Mouse (Mus musculus) megakaryocyte-erythroid progenitor cell, adult 5-6 weeks (primary cell): Measurements from ENCODE around the gene Shtn1. TPM values are rescaled to one million over a fixed set of nuclear protein-coding genes. Genes with fewer than 3 reads are reported as not detected.

ENCODE experiments used
- ATAC-seq: replicated peaks from 2 replicates; pipeline ENCODE4 v1.8.0; 2016; ENCODE audit warnings: mild to moderate bottlenecking, inconsistent platforms; ENCODE audit not compliant: severe bottlenecking, poor library complexity, low FRiP score, low TSS enrichment
- total RNA-seq, 2 experiments: library from RNA; stranded (forward) in 1 of 2; stranded (reverse) in 1 of 2; fragments of 200-1000, 215-1000 nt in 1 of 2; fragments of >200 nt in 1 of 2; fragmentation: Nextera tagmentation in 1 of 2; gene quantifications; 2 replicates each; pipeline ENCODE4 v1.2.3; 2014 to 2017

Gene Shtn1
- total RNA-seq, 2 experiments from 2014 or later = 0.23 TPM; not detected in 1

DNA sequence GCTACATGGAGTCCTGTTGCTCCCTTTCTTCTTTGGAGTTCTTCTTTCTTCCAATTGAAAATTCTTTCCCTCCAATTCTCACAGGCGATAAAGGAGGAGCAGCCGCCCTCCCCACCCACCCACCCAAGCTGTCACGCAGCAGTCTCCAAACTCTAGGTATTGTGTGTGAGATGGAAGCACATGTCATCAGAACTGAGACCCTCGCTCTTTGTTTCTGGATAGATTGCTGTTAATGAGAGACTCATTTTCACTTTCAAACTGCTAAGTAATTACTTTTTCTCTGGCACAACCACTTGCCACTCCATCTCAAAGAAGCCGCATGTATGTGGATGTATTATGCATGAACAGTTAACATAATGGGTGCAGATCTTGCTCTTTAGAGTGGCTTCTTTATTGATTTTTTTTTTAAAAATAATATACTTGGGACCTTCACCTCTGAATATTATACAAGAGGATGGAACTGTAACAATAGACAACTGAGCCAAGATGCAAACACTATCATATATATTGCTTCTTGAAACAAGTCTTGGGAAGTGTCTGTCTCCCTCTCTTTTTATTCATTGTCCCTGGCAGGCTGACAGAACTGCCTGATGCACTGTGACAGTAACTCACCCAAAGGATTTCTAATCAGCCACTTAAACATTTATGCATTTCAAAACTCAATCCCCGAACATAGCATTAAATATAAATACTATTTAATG lies 21.8 kb downstream of the Shtn1 start:
- ATAC-seq = no peak

DNA sequence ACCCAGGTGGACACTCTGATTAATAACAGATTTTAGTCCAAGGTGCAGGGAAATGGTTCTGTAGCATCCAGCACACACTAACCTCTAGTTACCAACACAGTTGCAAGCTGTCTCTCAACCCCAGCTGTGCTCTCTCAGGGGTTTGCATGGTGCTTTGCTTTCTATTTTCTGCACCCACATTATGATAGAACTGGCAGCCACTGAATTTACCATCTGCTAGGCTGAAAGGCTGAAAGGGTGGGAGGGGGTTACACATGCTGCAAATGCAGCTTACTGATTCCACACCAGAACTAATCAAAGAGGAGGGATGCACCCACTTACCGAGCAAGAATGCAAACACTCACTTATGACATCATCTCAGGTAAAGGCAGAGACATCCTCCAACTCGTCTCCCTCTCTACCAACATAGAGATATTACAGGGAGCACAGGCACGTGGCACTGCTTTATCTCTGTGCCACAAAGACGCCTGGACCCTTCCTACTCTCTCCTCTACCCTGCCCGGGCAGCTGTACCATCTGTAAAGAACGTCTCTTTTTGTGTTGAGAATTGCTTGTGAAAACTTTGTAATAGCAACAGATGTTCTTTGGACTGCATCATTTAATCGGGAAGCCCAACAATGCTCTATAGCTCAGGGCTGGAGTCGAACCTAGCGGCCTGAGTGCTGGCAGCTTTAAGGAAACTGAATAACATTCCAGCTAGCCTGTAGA lies 23.0 kb downstream of the Shtn1 start:
- no peak for ATAC-seq

DNA sequence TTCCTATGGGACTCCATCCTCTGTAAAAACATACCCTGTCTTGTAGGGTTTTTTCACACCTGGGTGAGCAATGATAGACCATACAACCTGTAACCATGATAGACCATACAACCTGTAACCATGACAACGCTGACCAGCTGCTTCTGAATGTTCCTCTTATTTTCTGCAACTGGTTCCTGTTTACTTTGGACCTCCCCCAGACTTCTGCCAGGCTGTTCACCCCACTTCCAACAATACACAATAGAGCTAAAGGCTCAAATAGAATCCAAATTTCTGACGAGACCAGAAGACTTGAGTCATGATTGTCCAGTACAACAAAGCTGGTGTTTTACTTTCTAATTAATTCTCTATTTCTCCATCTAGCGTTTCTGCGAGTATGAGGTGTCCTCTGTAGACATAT lies 23.8 kb downstream of the Shtn1 start:
- no peak for ATAC-seq

DNA sequence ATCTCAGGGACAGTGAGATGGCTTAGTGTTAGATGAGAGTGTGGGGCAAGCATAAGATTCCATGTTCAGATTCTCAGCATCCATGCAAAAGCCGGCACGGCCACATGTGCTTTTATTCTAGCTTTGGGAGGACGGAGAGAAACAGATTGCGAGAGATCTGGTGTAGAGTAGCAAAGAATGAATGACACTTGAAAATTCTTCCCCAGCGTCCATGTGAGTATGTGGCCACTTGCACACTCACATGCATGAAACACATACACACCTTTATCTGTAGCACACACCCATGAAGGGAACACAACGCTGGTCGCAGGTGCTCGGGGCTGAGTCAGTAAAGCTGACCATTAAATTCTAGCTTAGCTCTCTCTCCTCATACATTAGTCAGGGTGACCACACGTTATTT lies 24.3 kb downstream of the Shtn1 start:
- no peak for ATAC-seq

DNA sequence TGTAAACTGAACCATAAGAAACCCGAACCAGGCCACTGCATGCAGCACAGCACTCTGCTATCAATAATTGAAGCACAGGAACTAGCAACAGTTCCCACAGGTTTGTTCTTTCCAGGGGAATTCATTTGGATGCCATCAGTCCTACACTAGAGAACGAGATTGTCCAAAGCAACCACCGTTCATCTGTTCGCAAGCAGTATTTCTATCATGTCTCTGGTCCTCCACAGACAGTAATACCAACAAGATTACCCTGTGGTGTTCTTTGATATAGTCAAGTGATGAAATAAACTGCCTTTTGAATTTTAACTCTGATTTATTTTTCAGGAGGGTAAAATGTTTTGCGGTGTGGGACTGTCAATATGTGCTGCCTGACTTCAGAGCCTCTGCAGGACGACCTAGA lies 27.0 kb downstream of the Shtn1 start:
- no peak for ATAC-seq

DNA sequence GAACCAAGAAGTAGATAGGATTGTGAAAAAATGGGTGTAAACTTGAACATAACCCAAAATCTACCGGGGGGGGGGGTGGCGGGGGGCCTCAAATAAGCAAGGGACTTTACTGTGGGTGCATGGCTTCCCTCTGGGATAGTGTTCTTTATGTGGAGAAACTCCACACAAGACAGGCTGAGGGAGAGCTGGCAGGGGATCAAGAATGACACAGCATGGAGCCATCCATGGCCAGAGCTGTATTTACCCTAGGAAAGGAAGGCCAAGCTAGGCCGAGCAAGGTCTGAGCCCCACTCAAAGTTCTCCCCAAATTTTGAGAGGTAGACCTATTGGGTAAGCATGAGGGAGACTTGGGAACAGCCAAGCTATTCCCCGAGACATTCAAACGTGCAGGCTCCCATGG lies 28.4 kb downstream of the Shtn1 start:
- no peak for ATAC-seq

DNA sequence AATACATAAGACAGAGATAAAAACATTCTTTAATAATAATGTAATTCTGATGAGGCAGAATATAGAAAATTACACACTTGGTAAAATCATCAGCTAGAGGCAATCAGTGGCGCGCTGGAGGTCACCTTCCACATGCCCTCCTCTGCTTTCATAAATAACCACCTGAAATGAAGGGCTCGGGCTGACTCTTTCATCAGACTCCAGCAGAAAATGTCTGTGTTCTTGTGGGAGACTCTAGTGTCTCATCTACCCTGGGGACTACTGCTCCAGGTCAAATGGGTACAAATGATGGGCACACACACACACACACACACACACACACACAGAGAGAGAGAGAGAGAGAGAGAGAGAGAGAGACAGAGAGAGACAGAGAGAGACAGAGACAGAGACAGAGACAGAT lies 34.8 kb downstream of the Shtn1 start:
- no peak for ATAC-seq

DNA sequence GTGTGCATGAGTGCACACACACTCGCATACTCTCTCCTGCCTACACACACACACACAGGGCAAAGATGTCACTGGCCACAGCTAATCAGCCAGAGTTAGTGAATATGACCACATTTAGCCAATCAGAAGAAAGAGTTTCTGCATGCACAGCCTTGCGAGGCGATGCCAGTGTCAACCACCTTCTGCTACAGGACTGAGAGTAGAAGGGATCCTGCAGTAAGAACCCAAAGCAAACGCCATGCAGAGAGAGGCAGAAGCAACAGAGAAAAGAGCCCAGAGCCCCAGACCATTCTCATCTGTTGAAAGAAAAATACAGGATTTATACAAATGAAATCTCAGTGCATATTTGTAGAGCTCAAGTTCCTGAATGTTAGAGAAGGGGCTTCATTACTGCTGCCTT lies 37.1 kb downstream of the Shtn1 start:
- no peak for ATAC-seq

DNA sequence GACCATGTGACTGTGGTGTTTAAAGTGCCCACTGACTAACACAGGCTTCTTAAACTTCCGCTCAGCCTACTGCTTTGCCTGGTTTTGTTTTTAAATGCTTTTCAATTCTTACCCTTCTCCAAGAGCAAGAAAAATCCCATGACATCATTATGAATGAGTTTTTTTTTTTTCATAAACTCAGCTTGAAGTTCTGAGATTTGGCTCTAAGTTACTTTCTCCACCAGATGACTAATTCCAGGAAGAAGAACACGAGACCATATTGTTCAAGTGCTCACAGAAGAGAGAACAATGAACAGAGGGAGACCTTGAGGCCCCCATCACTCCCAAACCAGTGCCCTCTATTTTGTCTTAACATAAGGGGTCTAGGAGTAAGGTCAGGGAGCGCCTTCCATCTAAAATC lies 39.1 kb downstream of the Shtn1 start:
- no peak for ATAC-seq

DNA sequence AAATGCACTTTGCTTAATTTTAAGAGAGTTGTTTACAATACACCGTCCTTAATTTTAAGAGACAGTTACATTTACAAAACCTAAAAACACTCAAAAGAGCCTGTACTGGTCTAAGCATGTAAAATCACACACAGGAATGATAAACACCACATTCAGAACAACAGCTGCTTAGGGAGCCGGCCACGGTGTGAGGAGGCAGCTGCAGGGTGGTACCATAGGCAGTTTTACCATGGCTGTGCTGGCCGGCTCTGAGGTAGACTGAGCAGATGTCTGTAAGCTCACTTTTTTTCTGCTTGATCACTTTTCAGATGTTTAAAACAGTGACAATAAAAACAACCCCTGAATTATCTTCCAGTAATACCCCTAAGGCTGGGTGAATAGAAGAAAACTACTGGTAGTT lies 42.7 kb downstream of the Shtn1 start:
- ATAC-seq = no peak

DNA sequence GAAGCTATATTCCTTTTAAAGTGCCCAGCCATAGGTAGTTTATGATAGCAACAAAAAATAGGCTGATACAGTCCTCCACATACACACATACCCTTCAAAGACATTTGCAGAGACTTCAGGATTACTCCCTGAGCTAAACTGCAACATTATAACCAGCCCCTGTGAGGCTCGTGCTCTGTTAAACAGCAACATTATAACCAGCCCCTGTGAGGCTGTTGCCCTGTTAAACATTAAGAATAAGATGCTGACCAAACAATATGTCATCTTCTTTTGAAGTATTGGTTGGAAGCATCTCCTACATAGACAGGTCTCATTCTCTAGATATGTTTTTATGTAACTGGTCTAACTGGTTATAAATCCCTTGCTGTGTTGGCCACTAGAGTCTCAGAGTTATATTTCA lies 45.7 kb downstream of the Shtn1 start:
- ATAC-seq = no peak

DNA sequence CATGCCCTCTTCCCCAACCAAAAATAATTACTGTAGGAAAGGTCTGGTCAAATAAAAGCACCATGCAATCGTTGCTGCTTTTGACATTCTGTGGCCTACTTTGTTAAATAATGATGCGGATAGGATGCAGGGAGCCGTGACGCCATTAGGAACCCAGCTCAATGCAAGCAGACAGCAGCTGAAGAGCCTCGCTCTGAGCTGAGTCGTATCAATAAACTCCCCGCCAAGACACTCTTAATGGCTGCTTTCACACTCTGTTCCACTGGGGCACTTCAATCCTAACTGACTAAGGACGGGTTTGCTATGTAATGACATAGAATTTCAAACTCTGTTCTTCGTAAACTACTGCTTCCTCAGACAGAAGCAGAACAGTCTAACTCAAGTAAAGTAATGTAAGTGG lies 46.9 kb downstream of the Shtn1 start:
- ATAC-seq = no peak

DNA sequence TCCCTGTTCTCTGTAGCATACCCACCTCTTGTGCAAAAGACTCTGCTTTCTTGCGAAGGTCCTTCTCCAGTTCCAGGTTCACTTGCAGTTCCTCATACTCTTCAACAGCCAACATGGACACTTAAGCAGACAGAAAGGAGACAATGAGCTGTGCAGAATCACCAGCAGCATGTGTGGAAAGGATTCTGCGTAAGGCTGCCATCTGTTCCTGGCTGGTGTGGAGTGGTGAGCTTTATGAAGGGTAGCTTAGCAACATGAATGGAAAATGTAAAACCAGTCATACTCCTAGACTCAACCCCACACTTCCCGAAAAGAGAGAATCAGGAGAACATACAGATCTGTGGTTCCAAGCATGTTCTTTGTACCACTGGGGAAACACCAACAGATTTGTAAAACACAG lies 47.8 kb downstream of the Shtn1 start:
- no peak for ATAC-seq

DNA sequence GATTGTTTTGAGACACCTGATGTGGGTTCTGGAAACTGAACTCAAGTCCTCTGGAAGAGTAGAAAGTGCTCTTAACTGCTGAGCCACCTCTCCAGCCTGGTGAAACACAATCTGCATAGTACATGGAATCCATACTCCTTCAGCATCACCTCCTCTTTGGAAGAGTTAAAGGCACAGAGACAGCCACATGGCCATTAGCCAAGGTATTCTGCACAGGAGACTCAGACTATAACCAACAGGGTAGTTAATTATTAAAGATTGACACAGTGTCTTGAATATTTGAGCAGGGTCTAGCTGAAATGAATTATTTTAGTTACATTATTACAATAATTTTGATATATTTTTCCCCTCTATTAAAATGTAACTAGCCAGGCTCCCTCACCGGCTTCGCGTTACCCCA lies 52.0 kb downstream of the Shtn1 start:
- ATAC-seq = no peak

DNA sequence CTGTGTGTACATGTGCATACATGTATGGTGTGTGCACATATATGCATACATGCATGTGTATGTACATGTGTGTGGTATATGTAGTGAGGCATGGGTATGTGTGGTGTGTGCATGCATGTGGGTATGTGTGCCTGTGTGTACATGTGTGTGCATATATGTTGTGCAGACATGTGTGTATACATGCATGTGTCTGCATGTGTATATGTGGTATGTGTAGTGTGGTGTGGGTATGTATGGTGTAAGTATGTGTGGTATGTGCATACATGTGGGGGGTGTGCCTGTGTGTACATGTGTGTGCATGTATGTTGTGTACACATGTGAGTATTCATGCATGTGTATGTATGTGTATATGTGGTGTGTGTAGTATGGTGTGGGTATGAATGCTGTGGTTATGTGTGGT lies 54.3 kb downstream of the Shtn1 start:
- ATAC-seq = no peak

DNA sequence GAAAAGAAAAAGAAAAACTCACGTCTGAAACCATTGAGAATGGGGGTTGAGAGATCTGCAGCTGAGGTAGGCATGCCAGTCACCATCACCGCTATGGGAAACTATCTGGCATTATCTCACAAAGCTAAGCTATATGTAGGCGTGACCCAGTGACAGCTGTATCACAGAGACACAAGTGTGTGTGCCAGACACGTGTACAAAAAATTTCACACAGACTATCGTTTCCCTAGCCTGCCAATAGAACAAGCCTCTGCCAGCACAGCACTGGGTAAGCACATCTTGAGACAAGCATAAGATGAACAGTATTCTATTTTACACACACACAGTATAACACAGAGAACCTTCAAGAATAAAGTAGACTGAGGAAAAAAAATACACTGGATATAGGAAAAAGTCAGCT lies 65.1 kb downstream of the Shtn1 start:
- no peak for ATAC-seq

DNA sequence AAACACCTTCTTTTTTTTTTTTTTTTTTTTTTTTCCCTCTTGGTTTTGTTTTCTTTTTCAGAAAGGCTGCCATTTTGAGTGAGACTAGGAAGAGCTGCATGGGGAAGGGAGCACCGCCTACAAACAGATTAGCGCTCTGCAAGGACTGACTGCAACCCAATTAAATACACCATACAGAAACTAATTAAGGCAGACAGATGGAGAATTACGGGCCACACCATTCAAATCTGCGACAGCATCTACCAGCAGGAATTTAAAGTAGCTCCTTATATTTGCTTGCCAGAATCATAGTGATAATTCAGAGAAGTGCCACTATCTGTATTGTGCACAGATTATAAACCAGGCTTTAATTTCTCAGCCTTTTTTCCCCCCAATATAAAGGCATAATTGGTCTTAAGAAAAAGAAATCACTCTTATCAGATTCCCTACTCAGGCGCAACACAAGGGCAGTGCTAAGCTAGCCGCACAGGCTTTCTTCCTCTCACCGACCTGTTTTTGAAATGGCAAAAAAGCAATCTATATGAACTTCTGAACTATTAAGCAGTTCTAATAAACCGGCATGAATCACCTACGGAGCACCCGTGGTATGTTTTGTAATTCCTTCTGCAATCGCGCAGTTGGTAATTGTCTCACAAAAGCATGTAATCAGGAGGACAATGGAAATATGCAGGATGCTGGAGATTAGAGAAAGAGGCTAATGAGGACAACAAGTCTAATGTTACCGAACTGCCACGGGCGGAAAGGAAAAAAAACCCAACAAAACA lies 69.1 kb downstream of the Shtn1 start:
- ATAC-seq = no peak

DNA sequence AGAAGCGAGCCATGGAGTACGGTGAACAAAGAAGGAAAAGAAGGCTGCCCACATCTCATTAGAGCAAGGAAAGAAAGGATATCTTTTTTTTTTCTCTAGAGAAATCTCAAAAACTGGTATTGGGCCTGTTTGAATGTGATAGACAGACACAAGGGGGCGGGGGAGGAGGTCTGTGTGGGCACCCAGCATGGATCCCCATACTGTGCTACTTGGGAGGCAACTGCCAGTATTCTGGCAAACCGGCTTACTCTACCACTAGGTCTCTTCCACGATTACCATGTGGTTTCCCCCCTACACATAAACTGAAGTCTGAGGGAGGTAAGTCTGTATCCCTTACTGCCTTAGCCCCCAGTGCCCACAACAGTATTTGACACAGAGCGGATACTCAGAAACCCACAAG lies 73.1 kb downstream of the Shtn1 start:
- ATAC-seq = no peak

DNA sequence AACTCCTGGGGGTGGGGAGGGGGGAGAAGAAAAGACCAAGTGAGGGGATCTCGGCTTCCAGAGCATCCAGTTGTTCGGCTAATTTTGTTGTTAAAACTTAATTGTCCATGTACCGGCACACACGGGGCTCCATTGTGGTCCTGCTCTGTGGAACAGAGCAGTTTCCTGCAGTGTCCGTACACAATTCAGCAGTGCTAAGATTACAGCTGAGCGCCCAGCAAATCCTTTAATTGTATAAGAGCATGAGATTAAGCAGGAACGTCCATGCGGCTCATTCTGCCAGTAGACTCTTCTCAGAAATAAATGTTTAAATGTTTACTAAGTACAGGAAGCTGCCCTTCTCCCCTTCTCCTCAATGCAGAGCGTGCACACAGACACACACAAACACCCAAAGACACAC lies 94.3 kb downstream of the Shtn1 start:
- no peak for ATAC-seq

DNA sequence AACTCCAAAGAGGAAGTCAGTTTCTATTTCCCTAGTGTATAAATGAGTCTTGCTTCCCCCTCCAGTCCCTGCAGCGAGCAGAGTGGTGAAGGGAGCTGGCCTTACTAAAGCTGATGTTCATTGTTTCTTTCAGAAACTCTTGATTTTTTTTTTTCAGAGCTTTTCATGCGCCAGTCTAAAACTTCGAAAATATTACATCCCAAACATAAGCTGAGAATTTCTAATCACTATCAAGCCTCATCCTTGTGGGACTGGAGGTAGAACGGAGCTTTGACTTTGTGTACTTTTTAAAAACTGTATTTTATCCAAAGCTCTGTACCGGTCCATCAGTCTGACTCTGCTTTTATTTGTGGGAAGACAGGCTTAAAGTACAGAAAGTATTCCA lies 95.9 kb downstream of the Shtn1 start:
- no peak for ATAC-seq
